Mouse (Mus musculus) myocyte (in vitro differentiated cells): ENCODE data around the gene Tagln3.

Experiments used
- CEBPB ChIP-seq: IDR thresholded peaks from 2 replicates; pipeline ENCODE4 v1.6.1; 2011; ENCODE audit warnings: mild to moderate bottlenecking, moderate library complexity; ENCODE audit not compliant: poor library complexity, insufficient read depth, severe bottlenecking
- E2F4 ChIP-seq: IDR thresholded peaks from one replicate; pipeline ENCODE4 v1.6.1; 2011; ENCODE audit warnings: mild to moderate bottlenecking, control low read depth, moderate library complexity; ENCODE audit not compliant: insufficient read depth
- MAX ChIP-seq: IDR thresholded peaks from one replicate; pipeline ENCODE4 v1.6.1; 2011; ENCODE audit warnings: low read depth, mild to moderate bottlenecking, control low read depth
- MYOD1 ChIP-seq, 3 experiments: IDR thresholded peaks; one replicate each; pipeline ENCODE4 v1.6.1; 2011; ENCODE audit warnings: control low read depth in 2 of 3, low read depth in 2 of 3, mild to moderate bottlenecking in 2 of 3, moderate library complexity in 1 of 3; ENCODE audit not compliant: insufficient read length in 2 of 3, control insufficient read depth in 1 of 3
- MYOG ChIP-seq, 3 experiments: IDR thresholded peaks; one replicate each; pipeline ENCODE4 v1.6.1; 2011; ENCODE audit warnings: control low read depth in 2 of 3, low read depth in 2 of 3, mild to moderate bottlenecking in 2 of 3; ENCODE audit not compliant: insufficient read length in 2 of 3, control insufficient read depth in 1 of 3, insufficient read depth in 1 of 3
- POLR2A ChIP-seq: IDR thresholded peaks from one replicate; pipeline ENCODE4 v1.6.1; 2011; ENCODE audit warnings: low read depth, mild to moderate bottlenecking, control low read depth, moderate library complexity; ENCODE audit not compliant: insufficient read length
- POLR2AphosphoS2 ChIP-seq: IDR thresholded peaks from one replicate; pipeline ENCODE4 v1.6.1; 2011; ENCODE audit warnings: low read depth, control low read depth; ENCODE audit not compliant: insufficient read length
- REST ChIP-seq: IDR thresholded peaks from one replicate; pipeline ENCODE4 v1.6.1; 2011; ENCODE audit warnings: mild to moderate bottlenecking, control low read depth, moderate library complexity; ENCODE audit not compliant: insufficient read depth, insufficient read length
- SRF ChIP-seq: IDR thresholded peaks from one replicate; pipeline ENCODE4 v1.6.1; 2011; ENCODE audit warnings: low read depth; ENCODE audit not compliant: control insufficient read depth, insufficient read length
- TCF12 ChIP-seq: IDR thresholded peaks from one replicate; pipeline ENCODE4 v1.6.1; 2011; ENCODE audit warnings: mild to moderate bottlenecking, control low read depth; ENCODE audit not compliant: poor library complexity, insufficient read depth, severe bottlenecking
- TCF3 ChIP-seq: IDR thresholded peaks from one replicate; pipeline ENCODE4 v1.6.1; 2011; ENCODE audit warnings: low read depth, control low read depth; ENCODE audit not compliant: insufficient read length
- USF1 ChIP-seq: IDR thresholded peaks from one replicate; pipeline ENCODE4 v1.6.1; 2011; ENCODE audit warnings: low read depth, mild to moderate bottlenecking, control low read depth, moderate library complexity

DNA sequence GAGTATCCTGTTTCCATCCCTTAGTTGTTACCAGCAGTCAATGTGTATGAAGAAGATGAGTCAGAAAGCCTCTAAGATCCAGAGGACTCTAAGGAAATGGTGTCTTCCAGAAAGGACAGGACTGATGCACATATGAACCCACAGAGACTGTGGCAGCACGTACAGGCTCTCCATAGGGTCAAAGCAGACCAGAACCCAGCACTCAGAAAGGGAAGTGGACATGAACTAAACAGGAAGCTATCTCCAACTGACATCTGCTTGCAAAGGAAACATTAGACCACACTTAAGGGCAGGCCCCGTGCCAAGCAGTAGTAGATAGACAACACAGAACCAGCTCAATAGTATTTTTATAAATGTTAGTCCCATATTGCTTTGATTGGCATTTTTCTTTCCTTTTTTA lies 58.3 kb downstream of the Tagln3 start:
- TF ChIP-seq MAX (no peak), POLR2A (no peak), CEBPB (no peak), TCF3 (no peak), POLR2AphosphoS2 (no peak), USF1 (no peak), MYOD1 (IDR thresholded peaks at IDR 0.05; ENCODE audit: control insufficient read depth in 1 of 3, insufficient read length in 2 of 3, low read depth in 2 of 3) (no peak), E2F4 (no peak), REST (no peak), TCF12 (no peak), MYOG (IDR thresholded peaks at IDR 0.05; ENCODE audit: control insufficient read depth in 1 of 3, insufficient read depth in 1 of 3, insufficient read length in 2 of 3, low read depth in 2 of 3) (no peak), SRF (no peak)
